Mouse (Mus musculus): ENCODE data around the gene Abca14. TPM values are rescaled to one million over a fixed set of nuclear protein-coding genes. Genes with fewer than 3 reads are reported as not detected.

Abca14 gene
- total RNA-seq, 1 experiment, result 0.09 TPM

DNA sequence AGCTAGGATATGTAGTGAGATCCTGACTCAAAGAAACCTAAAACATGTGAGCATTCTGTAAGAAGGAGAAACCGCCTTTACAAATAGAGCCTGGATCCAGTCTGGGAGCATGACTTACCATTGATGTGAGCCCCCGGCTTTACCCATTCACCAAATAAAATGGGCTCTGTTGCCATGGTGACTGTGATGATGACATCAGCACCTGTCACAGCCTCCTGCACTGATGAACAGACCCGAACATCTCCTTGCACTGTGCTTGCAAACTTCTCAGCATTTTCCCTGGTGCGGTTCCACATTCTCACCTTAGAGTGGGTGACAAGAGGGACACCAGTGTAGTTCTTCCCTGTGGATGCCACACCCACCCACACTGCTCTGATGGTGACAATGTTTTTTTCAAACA lies 8.6 kb upstream of the Abca14 start:
- H3K9ac ChIP-seq (ENCODE audit: insufficient read depth, low read depth, low read length, poor library complexity, severe bottlenecking), result no peak overlapping the region
- TF ChIP-seq MAFK (IDR thresholded peaks at IDR 0.05; ENCODE audit: insufficient read depth, low read depth, low read length), result no peak
- no peak for TF ChIP-seq CHD2 (IDR thresholded peaks at IDR 0.05; ENCODE audit: low read depth, low read length)
- TF ChIP-seq ZC3H11A (IDR thresholded peaks at IDR 0.05; ENCODE audit: borderline replicate concordance, low read depth, low read length), result no peak
- no peak for TF ChIP-seq ZNF384 (IDR thresholded peaks at IDR 0.05; ENCODE audit: low read depth, low read length)
- TF ChIP-seq HCFC1 (IDR thresholded peaks at IDR 0.05; ENCODE audit: borderline replicate concordance, insufficient read depth, low read length), result no peak
- H3K4me1 ChIP-seq (ENCODE audit: control insufficient read depth in 2 of 2, insufficient read depth in 2 of 2, low read length in 2 of 2, poor library complexity in 1 of 2), result no peaks in the 10 kb centered on the region
- in situ Hi-C loops (cut with MboI; ENCODE audit: low sequenced_read_pairs in 2 of 2, unreplicated experiment in 2 of 2), result no loop called here
- DNase-seq (ENCODE audit: low read depth, low spot score), result no peak
- no peaks in the 10 kb centered on the region for H3K9me3 ChIP-seq (ENCODE audit: control insufficient read depth, insufficient read depth, low read depth, low read length)
- H3K36me3 ChIP-seq (ENCODE audit: control insufficient read depth, insufficient read depth, low read length, poor library complexity, severe bottlenecking), result no peaks in the 10 kb centered on the region
- H3K4me3 ChIP-seq (ENCODE audit: insufficient read depth in 1 of 2, low read depth in 1 of 2, low read length in 2 of 2, poor library complexity in 1 of 2, severe bottlenecking in 1 of 2), result no peak overlapping the region
- no peak overlapping the region for H3K27ac ChIP-seq (ENCODE audit: insufficient read depth, low read depth, low read length, poor library complexity, severe bottlenecking)

DNA sequence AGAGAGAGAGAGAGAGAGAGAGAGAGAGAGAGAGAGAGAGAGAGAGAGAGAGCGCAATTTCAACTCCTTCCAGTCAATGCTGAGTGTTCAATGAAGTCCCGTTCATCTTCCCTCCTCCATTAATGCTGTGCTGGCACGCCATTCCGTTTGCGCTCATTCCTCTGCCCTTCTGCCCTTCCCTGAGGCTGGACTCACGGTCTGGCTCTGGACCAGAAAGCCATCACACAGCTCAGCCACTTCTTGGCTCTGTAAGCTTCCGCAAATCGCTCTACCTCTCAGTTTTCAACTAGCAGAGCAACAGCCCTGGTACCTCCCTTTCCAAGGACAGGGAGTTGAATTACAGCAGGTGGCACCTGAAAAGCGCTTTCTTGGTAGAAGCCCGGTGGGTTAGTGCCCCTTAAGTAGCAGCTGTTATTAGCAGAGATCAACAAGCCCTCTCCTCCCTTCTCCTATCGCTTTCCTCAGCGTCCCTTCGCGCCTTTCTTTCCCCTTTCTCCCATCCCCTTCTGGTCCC lies 2.5 kb upstream of the Abca14 start:
- Histone ChIP-seq H3K4me1 (ENCODE audit: control insufficient read depth in 2 of 2, insufficient read depth in 2 of 2, low read length in 2 of 2, poor library complexity in 1 of 2) (peaks cover 0 to 2% of the 10 kb centered on the region in 2 experiments; a peak in 1 of 4 replicates), H3K36me3 (ENCODE audit: control insufficient read depth, insufficient read depth, low read length, poor library complexity, severe bottlenecking) (no peaks in the 10 kb centered on the region), H3K9me3 (ENCODE audit: control insufficient read depth, insufficient read depth, low read depth, low read length) (no peaks in the 10 kb centered on the region), H3K27ac (ENCODE audit: insufficient read depth, low read depth, low read length, poor library complexity, severe bottlenecking) (no peak overlapping the region), H3K9ac (ENCODE audit: insufficient read depth, low read depth, low read length, poor library complexity, severe bottlenecking) (no peak overlapping the region), H3K4me3 (ENCODE audit: insufficient read depth in 1 of 2, low read depth in 1 of 2, low read length in 2 of 2, poor library complexity in 1 of 2, severe bottlenecking in 1 of 2) (peak overlapping the region; percentile 53 to 63; a peak in 3 of 4 replicates)
- no peak for DNase-seq (ENCODE audit: low read depth, low spot score)
- in situ Hi-C loops (cut with MboI; ENCODE audit: low sequenced_read_pairs in 2 of 2, unreplicated experiment in 2 of 2), result loop anchor here (10.0 to 25.0 kb wide), 2 partner anchors 356 to 364 kb away; no protein-coding TSS in a partner anchor
- TF ChIP-seq MAFK (IDR thresholded peaks at IDR 0.05; ENCODE audit: insufficient read depth, low read depth, low read length), result no peak
- TF ChIP-seq ZNF384 (IDR thresholded peaks at IDR 0.05; ENCODE audit: low read depth, low read length), result no peak
- TF ChIP-seq CHD2 (IDR thresholded peaks at IDR 0.05; ENCODE audit: low read depth, low read length), result no peak
- TF ChIP-seq ZC3H11A (IDR thresholded peaks at IDR 0.05; ENCODE audit: borderline replicate concordance, low read depth, low read length), result no peak
- TF ChIP-seq HCFC1 (IDR thresholded peaks at IDR 0.05; ENCODE audit: borderline replicate concordance, insufficient read depth, low read length), result no peak

DNA sequence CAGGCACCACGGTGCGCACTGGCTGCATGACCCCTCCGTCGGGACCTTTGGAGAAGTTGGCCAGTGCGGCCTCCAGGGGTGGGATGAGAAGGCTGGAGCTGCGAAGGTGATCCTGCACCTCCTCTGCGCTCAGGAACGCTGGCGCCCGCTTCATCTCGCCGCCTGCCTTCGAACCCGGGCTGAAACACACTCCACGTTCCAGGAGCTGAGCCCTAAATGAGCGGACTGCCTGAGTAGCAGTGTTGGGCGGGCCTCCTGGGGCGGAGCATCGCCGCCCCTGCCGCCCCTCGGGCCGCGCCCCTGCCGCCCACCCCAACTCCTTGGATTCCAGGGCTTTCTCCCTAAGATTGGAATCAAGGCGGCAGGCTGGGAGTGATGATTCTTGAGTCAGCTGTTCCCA lies 2.0 kb upstream of the Abca14 start, which contains the start of gene Crym:
TSS of gene Crym (minus strand) at position 341 of the 400 bp plus-strand sequence.
- no peak within 1 kb of the TSS for H3K27ac ChIP-seq (ENCODE audit: insufficient read depth, low read depth, low read length, poor library complexity, severe bottlenecking)
- TF ChIP-seq MAFK (IDR thresholded peaks at IDR 0.05; ENCODE audit: insufficient read depth, low read depth, low read length) (no peak), ZNF384 (IDR thresholded peaks at IDR 0.05; ENCODE audit: low read depth, low read length) (no peak), HCFC1 (IDR thresholded peaks at IDR 0.05; ENCODE audit: borderline replicate concordance, insufficient read depth, low read length) (no peak), ZC3H11A (IDR thresholded peaks at IDR 0.05; ENCODE audit: borderline replicate concordance, low read depth, low read length) (no peak), CHD2 (IDR thresholded peaks at IDR 0.05; ENCODE audit: low read depth, low read length) (no peak)
- H3K36me3 ChIP-seq (ENCODE audit: control insufficient read depth, insufficient read depth, low read length, poor library complexity, severe bottlenecking), result no peaks in the 10 kb centered on the region
- DNase-seq (ENCODE audit: low read depth, low spot score), result peak; percentile 26
- in situ Hi-C loops (cut with MboI; ENCODE audit: low sequenced_read_pairs in 2 of 2, unreplicated experiment in 2 of 2), result loop anchor here (10.0 to 25.0 kb wide), 2 partner anchors 357 to 364 kb away; no protein-coding TSS in a partner anchor
- peak within 1 kb of the TSS; percentile 53 to 63; a peak in 3 of 4 replicates for H3K4me3 ChIP-seq (ENCODE audit: insufficient read depth in 1 of 2, low read depth in 1 of 2, low read length in 2 of 2, poor library complexity in 1 of 2, severe bottlenecking in 1 of 2)
- H3K4me1 ChIP-seq (ENCODE audit: control insufficient read depth in 2 of 2, insufficient read depth in 2 of 2, low read length in 2 of 2, poor library complexity in 1 of 2), result peaks cover 0 to 2% of the 10 kb centered on the region in 2 experiments; a peak in 1 of 4 replicates
- H3K9ac ChIP-seq (ENCODE audit: insufficient read depth, low read depth, low read length, poor library complexity, severe bottlenecking), result no peak within 1 kb of the TSS
- no peaks in the 10 kb centered on the region for H3K9me3 ChIP-seq (ENCODE audit: control insufficient read depth, insufficient read depth, low read depth, low read length)

DNA sequence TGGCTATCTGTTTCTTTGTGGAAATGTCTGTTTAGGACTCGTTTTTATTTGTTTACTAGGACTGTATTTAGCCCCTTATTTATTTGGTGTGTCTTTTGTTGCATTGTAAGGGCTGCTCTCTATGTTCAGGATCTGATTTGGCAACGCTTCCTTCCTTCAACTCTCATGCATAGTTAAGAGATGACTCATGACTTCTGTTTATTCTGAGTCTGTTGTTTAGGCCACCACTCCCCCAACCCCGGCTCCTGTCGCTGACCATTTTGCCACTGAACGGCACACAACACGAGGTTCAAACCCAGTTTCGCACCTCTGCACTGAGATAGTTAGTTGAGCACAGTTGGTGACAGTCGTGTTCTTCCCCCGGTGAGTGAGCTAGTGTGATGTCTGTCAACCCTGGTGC lies 2.2 kb downstream of the Abca14 start:
- Histone ChIP-seq H3K36me3 (ENCODE audit: control insufficient read depth, insufficient read depth, low read length, poor library complexity, severe bottlenecking) (no peaks in the 10 kb centered on the region), H3K9me3 (ENCODE audit: control insufficient read depth, insufficient read depth, low read depth, low read length) (no peaks in the 10 kb centered on the region), H3K4me1 (ENCODE audit: control insufficient read depth in 2 of 2, insufficient read depth in 2 of 2, low read length in 2 of 2, poor library complexity in 1 of 2) (no peaks in the 10 kb centered on the region; a peak in 1 of 4 replicates), H3K9ac (ENCODE audit: insufficient read depth, low read depth, low read length, poor library complexity, severe bottlenecking) (no peak overlapping the region), H3K27ac (ENCODE audit: insufficient read depth, low read depth, low read length, poor library complexity, severe bottlenecking) (no peak overlapping the region), H3K4me3 (ENCODE audit: insufficient read depth in 1 of 2, low read depth in 1 of 2, low read length in 2 of 2, poor library complexity in 1 of 2, severe bottlenecking in 1 of 2) (no peak overlapping the region)
- in situ Hi-C loops (cut with MboI; ENCODE audit: low sequenced_read_pairs in 2 of 2, unreplicated experiment in 2 of 2), result loop anchor here (10.0 to 25.0 kb wide), 2 partner anchors 361 to 369 kb away; no protein-coding TSS in a partner anchor
- no peak for DNase-seq (ENCODE audit: low read depth, low spot score)
- TF ChIP-seq HCFC1 (IDR thresholded peaks at IDR 0.05; ENCODE audit: borderline replicate concordance, insufficient read depth, low read length) (no peak), CHD2 (IDR thresholded peaks at IDR 0.05; ENCODE audit: low read depth, low read length) (no peak), MAFK (IDR thresholded peaks at IDR 0.05; ENCODE audit: insufficient read depth, low read depth, low read length) (no peak), ZNF384 (IDR thresholded peaks at IDR 0.05; ENCODE audit: low read depth, low read length) (no peak), ZC3H11A (IDR thresholded peaks at IDR 0.05; ENCODE audit: borderline replicate concordance, low read depth, low read length) (no peak)
